Mouse (Mus musculus) limb, embryonic 12.5 days (tissue): ENCODE results near the gene Rbfox1. TPM values are rescaled to one million over a fixed set of nuclear protein-coding genes. Genes with fewer than 3 reads are reported as not detected.

ENCODE experiments used
- ATAC-seq: fragments of 200-750 bp; cut with Nextera tagmentation; 2 replicates; pipeline ENCODE4 v1.8.0; 2017; ENCODE audit warnings: low read depth, moderate TSS enrichment; ENCODE audit not compliant: insufficient number of reproducible peaks, insufficient read depth, low FRiP score, low TSS enrichment
- H3K27ac ChIP-seq: fragments of 300-500 bp; sonication (generic); 2 replicates; pipeline ENCODE4 v1.5.1; 2016; ENCODE audit warnings: mild to moderate bottlenecking, moderate library complexity
- H3K27me3 ChIP-seq: fragments of 300-500 bp; sonication (generic); 2 replicates; pipeline ENCODE4 v1.6.1; 2016; ENCODE audit warnings: mild to moderate bottlenecking, moderate library complexity
- H3K36me3 ChIP-seq: fragments of 300-500 bp; sonication (generic); 2 replicates; pipeline ENCODE4 v1.6.1; 2016; ENCODE audit warnings: mild to moderate bottlenecking, moderate library complexity
- H3K4me1 ChIP-seq: fragments of 300-500 bp; sonication (generic); replicated peaks from 2 replicates; pipeline ENCODE4 v1.6.1; 2016
- H3K4me2 ChIP-seq: fragments of 300-500 bp; sonication (generic); 2 replicates; pipeline ENCODE4 v1.6.1; 2016; ENCODE audit warnings: mild to moderate bottlenecking, moderate library complexity
- H3K4me3 ChIP-seq: fragments of 300-500 bp; sonication (generic); replicated peaks from 2 replicates; pipeline ENCODE4 v1.5.1; 2016; ENCODE audit warnings: mild to moderate bottlenecking
- H3K9ac ChIP-seq: fragments of 300-500 bp; sonication (generic); replicated peaks from 2 replicates; pipeline ENCODE4 v1.6.1; 2016; ENCODE audit warnings: mild to moderate bottlenecking, moderate library complexity
- H3K9me3 ChIP-seq: fragments of 300-500 bp; sonication (generic); 2 replicates; pipeline ENCODE4 v1.6.1; 2016; ENCODE audit warnings: mild to moderate bottlenecking, moderate library complexity
- WGBS: fragments of 180-500 bp; shearing (Covaris S2); methylation state at CpG from one replicate; pipeline ENCODE4 v1.1.7; 2016; 5-methylcytosine and 5-hydroxymethylcytosine counted together
- polyA plus RNA-seq: library from polyadenylated mRNA; unstranded; fragments of >200 nt; fragmentation: Nextera tagmentation; extraction: Ambion mirVana; gene quantifications from 2 replicates; pipeline ENCODE4 v1.2.1, GENCODE M21; 2016

Gene Rbfox1
- polyA plus RNA-seq, 1 experiment from 2014 or later = 1.9 TPM

GRCm38 (mm10) chr16:6897734-6898133, 1012.6 kb downstream of the Rbfox1 start:
- H3K4me1 ChIP-seq = peaks cover 7% of the 10 kb centered on the region
- ATAC-seq = no peak
- H3K4me2 ChIP-seq = no peak overlapping the region
- no peak overlapping the region for H3K9ac ChIP-seq
- H3K4me3 ChIP-seq = no peak overlapping the region
- no peaks in the 10 kb centered on the region for H3K9me3 ChIP-seq
- no peaks in the 10 kb centered on the region for H3K36me3 ChIP-seq
- WGBS = 55% methylated on average over 6 of the region's 6 CpGs
- H3K27ac ChIP-seq = no peak overlapping the region
- H3K27me3 ChIP-seq = no peaks in the 10 kb centered on the region

GRCm38 (mm10) chr16:6900006-6900405, 1014.9 kb downstream of the Rbfox1 start:
- WGBS = 58% methylated on average over 2 of the region's 2 CpGs
- no peak overlapping the region for H3K27ac ChIP-seq

GRCm38 (mm10) chr16:6904984-6905383, 1019.8 kb downstream of the Rbfox1 start:
- H3K27ac ChIP-seq = no peak overlapping the region
- H3K4me3 ChIP-seq = no peak overlapping the region
- H3K27me3 ChIP-seq = no peaks in the 10 kb centered on the region
- ATAC-seq = no peak
- no peaks in the 10 kb centered on the region for H3K36me3 ChIP-seq
- H3K4me2 ChIP-seq = no peak overlapping the region
- H3K4me1 ChIP-seq = no peaks in the 10 kb centered on the region
- H3K9ac ChIP-seq = no peak overlapping the region
- no peaks in the 10 kb centered on the region for H3K9me3 ChIP-seq
- 71% methylated on average over 4 of the region's 4 CpGs for WGBS

More at GRCm38 (mm10) chr16:6900006-6900405, 1014.9 kb downstream of the Rbfox1 start:
- Histone ChIP-seq H3K4me1 (no peaks in the 10 kb centered on the region), H3K27me3 (no peaks in the 10 kb centered on the region), H3K4me3 (no peak overlapping the region), H3K36me3 (no peaks in the 10 kb centered on the region), H3K9me3 (no peaks in the 10 kb centered on the region), H3K9ac (no peak overlapping the region), H3K4me2 (no peak overlapping the region)
- ATAC-seq = no peak

DNA sequence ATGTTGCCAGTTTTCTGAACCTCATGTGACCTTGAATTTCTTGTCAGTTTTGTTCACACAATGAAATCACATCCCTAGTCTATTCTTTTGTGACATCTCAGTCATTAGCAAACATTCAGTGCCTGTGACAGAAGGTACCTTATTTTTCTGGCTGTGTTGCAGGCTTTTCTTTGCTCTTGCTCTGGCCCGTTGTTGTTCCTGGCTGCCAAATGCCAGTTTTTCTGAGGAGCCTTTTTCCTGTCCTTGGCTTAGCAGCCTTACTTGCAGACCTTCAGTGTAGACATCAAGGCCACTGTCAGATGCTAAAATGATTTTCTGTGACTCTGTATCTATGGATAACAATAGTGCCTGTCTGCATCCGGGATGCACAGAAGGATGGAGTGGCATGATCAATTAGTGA, 1020.8 kb downstream of the Rbfox1 start:
- Histone ChIP-seq H3K27me3 (no peaks in the 10 kb centered on the region), H3K4me2 (no peak overlapping the region), H3K27ac (no peak overlapping the region), H3K4me3 (no peak overlapping the region), H3K9me3 (no peaks in the 10 kb centered on the region), H3K4me1 (no peaks in the 10 kb centered on the region), H3K36me3 (no peaks in the 10 kb centered on the region), H3K9ac (no peak overlapping the region)
- ATAC-seq = no peak
- 84% methylated on average over 2 of the region's 2 CpGs for WGBS

GRCm38 (mm10) chr16:6907550-6907949, 1022.4 kb downstream of the Rbfox1 start:
- no peaks in the 10 kb centered on the region for H3K9me3 ChIP-seq
- WGBS = 78% methylated on average over 6 of the region's 6 CpGs
- H3K9ac ChIP-seq = no peak overlapping the region
- H3K4me1 ChIP-seq = no peaks in the 10 kb centered on the region
- H3K27ac ChIP-seq = no peak overlapping the region
- no peaks in the 10 kb centered on the region for H3K27me3 ChIP-seq
- no peak overlapping the region for H3K4me3 ChIP-seq
- H3K36me3 ChIP-seq = no peaks in the 10 kb centered on the region
- H3K4me2 ChIP-seq = no peak overlapping the region
- ATAC-seq = no peak

- H3K27ac ChIP-seq = no peak overlapping the region
- no peaks in the 10 kb centered on the region for H3K36me3 ChIP-seq
- H3K9me3 ChIP-seq = no peaks in the 10 kb centered on the region
- H3K27me3 ChIP-seq = no peaks in the 10 kb centered on the region
- WGBS = 79% methylated on average over 4 of the region's 4 CpGs
- no peak for ATAC-seq
- no peak overlapping the region for H3K9ac ChIP-seq
- H3K4me1 ChIP-seq = peaks cover 9% of the 10 kb centered on the region; the same call in 1 of the 2 replicates
- H3K4me2 ChIP-seq = no peak overlapping the region
- H3K4me3 ChIP-seq = no peak overlapping the region
These were observed 1029.4 kb downstream of the Rbfox1 start for GRCm38 (mm10) chr16:6914531-6914930.

DNA sequence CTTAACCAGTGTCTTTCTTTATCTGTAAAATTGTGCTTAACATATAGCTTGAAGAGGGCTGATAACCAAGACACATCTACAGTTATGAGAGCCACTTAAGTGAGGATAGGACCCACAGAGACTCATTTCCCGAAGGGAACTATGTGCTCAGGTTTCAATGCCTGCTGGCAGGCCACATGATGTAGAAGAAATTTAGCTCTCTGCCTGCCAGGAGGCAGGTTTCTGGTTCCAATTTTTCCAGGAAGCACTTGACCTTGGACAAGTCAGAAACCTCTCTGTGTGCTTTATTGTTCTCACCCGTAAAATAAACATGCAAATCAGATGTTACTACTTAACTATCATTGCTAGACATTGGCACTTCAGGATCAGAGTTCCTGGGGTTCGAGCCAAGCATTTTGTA, 1033.5 kb downstream of the Rbfox1 start:
- H3K4me2 ChIP-seq = no peak overlapping the region
- H3K36me3 ChIP-seq = no peaks in the 10 kb centered on the region
- no peaks in the 10 kb centered on the region for H3K27me3 ChIP-seq
- ATAC-seq = no peak
- WGBS = 25% methylated on average over 3 of the region's 3 CpGs
- H3K27ac ChIP-seq = no peak overlapping the region
- H3K9me3 ChIP-seq = no peaks in the 10 kb centered on the region
- H3K4me3 ChIP-seq = no peak overlapping the region
- no peak overlapping the region for H3K9ac ChIP-seq
- H3K4me1 ChIP-seq = peaks cover 9% of the 10 kb centered on the region; the same call in 1 of the 2 replicates

DNA sequence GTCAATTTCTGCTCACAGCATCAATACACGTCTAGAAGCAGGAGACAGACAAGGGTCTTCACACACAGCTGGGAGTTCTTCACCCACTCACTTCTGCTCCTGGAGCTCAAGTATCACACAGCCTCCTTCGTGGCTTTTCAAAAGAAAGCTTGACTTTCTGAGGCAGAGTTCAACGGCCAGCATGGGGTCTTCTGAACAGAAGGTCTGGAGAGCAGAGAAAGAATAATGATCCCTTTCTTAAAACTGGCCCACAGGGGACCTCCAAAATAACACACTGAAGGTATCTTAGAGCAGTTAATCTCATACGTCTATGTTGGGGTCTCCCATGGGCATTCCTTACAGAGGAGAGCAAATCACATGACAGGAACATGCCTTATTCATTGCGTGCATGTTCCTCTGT, 1034.5 kb downstream of the Rbfox1 start:
- ATAC-seq = no peak
- no peak overlapping the region for H3K9ac ChIP-seq
- no peaks in the 10 kb centered on the region for H3K27me3 ChIP-seq
- H3K4me1 ChIP-seq = peaks cover 9% of the 10 kb centered on the region; the same call in 1 of the 2 replicates
- no peak overlapping the region for H3K4me2 ChIP-seq
- H3K36me3 ChIP-seq = no peaks in the 10 kb centered on the region
- 37% methylated on average over 5 of the region's 5 CpGs for WGBS
- no peak overlapping the region for H3K27ac ChIP-seq
- H3K9me3 ChIP-seq = no peaks in the 10 kb centered on the region
- H3K4me3 ChIP-seq = no peak overlapping the region

DNA sequence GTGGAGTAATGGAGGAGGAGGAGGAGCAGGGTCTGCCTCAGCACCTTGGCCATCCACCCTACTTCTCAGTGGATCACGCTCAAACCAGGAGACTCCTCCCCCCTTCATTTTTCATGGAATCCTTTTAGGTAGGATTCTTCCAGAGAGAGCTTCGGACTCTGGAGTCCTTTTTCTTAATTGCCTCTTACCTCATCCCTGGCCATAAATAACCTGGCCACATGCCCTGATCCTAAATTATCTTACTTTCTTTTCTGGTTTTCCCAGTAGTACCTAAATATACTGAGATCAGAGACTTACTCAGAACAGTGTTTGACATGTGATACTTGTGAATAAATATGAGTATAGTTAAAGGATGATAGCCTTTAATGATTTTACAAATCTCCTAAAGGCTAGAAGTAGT, 1042.5 kb downstream of the Rbfox1 start:
- WGBS = 62% methylated on average over 2 of the region's 2 CpGs
- H3K9ac ChIP-seq = no peak overlapping the region

DNA sequence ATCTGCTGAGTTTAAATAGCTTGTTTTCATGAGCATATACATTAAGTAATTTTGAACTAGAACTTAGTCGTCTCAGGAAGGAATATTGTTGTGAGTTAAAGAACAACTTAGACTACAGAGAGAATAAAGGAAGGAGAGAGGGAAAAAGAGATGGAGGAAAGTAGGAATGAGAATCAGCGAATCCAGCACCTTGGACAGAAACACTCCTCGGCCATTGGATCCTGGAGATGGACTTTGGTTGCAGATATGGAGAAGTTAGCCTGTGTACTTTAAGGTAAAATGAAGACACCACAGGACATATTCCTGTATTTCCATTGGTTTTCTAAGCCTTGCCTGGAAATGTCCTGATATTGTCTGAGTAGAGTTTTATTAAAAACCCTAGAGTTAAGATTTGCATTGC, 1045.6 kb downstream of the Rbfox1 start:
- Histone ChIP-seq H3K27me3 (no peaks in the 10 kb centered on the region), H3K27ac (no peak overlapping the region), H3K4me2 (no peak overlapping the region), H3K9me3 (no peaks in the 10 kb centered on the region), H3K4me1 (no peaks in the 10 kb centered on the region), H3K36me3 (no peaks in the 10 kb centered on the region), H3K9ac (no peak overlapping the region), H3K4me3 (no peak overlapping the region)
- WGBS = 49% methylated on average over 3 of the region's 3 CpGs
- ATAC-seq = no peak

More for the DNA sequence above, 1042.5 kb downstream of the Rbfox1 start:
- no peaks in the 10 kb centered on the region for H3K27me3 ChIP-seq
- no peaks in the 10 kb centered on the region for H3K36me3 ChIP-seq
- H3K9me3 ChIP-seq = no peaks in the 10 kb centered on the region
- H3K4me2 ChIP-seq = no peak overlapping the region
- H3K4me3 ChIP-seq = no peak overlapping the region
- H3K27ac ChIP-seq = no peak overlapping the region
- no peaks in the 10 kb centered on the region for H3K4me1 ChIP-seq
- no peak for ATAC-seq

DNA sequence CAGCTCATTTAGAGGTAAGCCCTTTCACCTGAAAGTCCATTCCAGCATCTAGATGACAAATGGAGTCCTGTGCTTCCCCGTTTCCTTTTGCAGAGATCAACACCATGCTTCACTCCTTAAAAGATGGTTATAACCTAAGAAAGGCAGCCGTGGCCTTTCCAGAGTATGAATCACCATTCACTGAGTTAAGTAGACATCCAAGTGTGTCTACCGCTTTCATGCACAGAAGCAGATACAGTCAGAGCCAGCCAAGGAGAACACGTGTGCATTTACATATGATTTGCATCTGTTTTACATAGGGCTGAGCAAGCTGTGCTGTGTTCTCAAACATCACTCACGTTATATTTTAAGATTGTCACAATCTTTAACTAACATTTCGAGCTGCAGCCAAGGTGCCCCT, 1061.0 kb downstream of the Rbfox1 start:
- H3K4me3 ChIP-seq = no peak overlapping the region
- H3K9ac ChIP-seq = no peak overlapping the region
- WGBS = 78% methylated on average over 6 of the region's 6 CpGs
- no peak overlapping the region for H3K27ac ChIP-seq
- H3K9me3 ChIP-seq = no peaks in the 10 kb centered on the region
- H3K36me3 ChIP-seq = no peaks in the 10 kb centered on the region
- H3K4me2 ChIP-seq = no peak overlapping the region
- no peaks in the 10 kb centered on the region for H3K4me1 ChIP-seq
- H3K27me3 ChIP-seq = no peaks in the 10 kb centered on the region
- no peak for ATAC-seq

GRCm38 (mm10) chr16:6949666-6950065, 1064.5 kb downstream of the Rbfox1 start:
- Histone ChIP-seq H3K27ac (no peak overlapping the region), H3K4me3 (no peak overlapping the region), H3K27me3 (no peaks in the 10 kb centered on the region), H3K9me3 (no peaks in the 10 kb centered on the region), H3K4me2 (no peak overlapping the region), H3K36me3 (no peaks in the 10 kb centered on the region), H3K4me1 (no peaks in the 10 kb centered on the region), H3K9ac (no peak overlapping the region)
- WGBS = 81% methylated on average over 2 of the region's 2 CpGs
- no peak for ATAC-seq
